Mouse (Mus musculus) myocyte (in vitro differentiated cells): ENCODE data around the gene Adamts9.

Source experiments
- E2F4 ChIP-seq: IDR thresholded peaks from one replicate; pipeline ENCODE4 v1.6.1; 2011; ENCODE audit warnings: mild to moderate bottlenecking, control low read depth, moderate library complexity; ENCODE audit not compliant: insufficient read depth
- MAX ChIP-seq: IDR thresholded peaks from one replicate; pipeline ENCODE4 v1.6.1; 2011; ENCODE audit warnings: low read depth, mild to moderate bottlenecking, control low read depth
- POLR2A ChIP-seq: IDR thresholded peaks from one replicate; pipeline ENCODE4 v1.6.1; 2011; ENCODE audit warnings: low read depth, mild to moderate bottlenecking, control low read depth, moderate library complexity; ENCODE audit not compliant: insufficient read length
- POLR2AphosphoS2 ChIP-seq: IDR thresholded peaks from one replicate; pipeline ENCODE4 v1.6.1; 2011; ENCODE audit warnings: low read depth, control low read depth; ENCODE audit not compliant: insufficient read length
- TCF12 ChIP-seq: IDR thresholded peaks from one replicate; pipeline ENCODE4 v1.6.1; 2011; ENCODE audit warnings: mild to moderate bottlenecking, control low read depth; ENCODE audit not compliant: poor library complexity, insufficient read depth, severe bottlenecking

DNA sequence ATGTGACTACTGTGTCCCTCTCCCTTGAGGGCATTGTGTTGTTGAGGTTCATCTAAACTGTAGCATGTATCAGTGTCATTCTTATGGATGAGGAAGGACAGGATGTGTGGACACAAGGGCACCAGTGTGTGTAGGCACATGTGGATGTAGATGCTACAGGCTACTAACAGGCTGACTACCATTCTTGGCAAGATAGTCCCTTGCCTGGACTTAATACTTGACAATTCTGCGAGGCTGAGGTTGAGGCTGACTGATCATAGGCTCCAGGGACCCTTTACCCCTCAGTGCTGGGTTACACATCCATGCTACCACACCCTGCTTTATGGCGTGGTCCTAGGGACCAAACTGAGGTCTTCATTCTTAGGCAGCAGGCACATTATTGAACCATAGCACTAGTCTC is 16.1 kb upstream of the Adamts9 start:
- TF ChIP-seq POLR2A: no peak
- TF ChIP-seq MAX: no peak
- TF ChIP-seq POLR2AphosphoS2: no peak
- no peak for TF ChIP-seq E2F4
- TF ChIP-seq TCF12: no peak
